Mouse (Mus musculus) cerebellum, postnatal 36 days (tissue): ENCODE results near the gene C1rl.
A peak's percentile ranks its signal among the peaks of the same experiment; 100 is the strongest.
"Not testable (repeated sequence)": the region's sequence is repeated elsewhere in the genome, so short reads cannot be mapped to it uniquely, and the experiment has no call there.

Source experiments
- DNase-seq, 2 experiments: peaks; one replicate each; pipeline ENCODE4 v3.0.0; 2021 to 2022; ENCODE audit warnings: mixed read lengths in 2 of 2

The C1rl gene

DNA sequence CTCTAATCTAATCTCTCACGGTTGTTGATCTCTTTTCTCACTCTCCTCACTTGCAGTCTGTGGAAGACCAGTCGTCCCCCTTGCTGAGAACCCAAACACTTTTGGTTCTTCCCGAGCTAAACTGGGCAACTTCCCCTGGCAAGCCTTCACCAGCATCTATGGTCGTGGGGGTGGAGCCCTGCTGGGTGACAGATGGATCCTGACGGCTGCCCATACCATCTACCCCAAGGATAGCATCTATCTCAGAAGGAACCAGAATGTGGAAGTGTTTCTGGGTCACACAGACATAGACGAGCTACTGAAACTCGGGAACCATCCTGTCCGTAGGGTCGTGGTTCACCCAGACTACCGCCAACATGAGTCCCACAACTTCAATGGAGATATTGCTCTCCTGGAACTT, 15.4 kb downstream of the C1rl start:
- DNase-seq, result peak; percentile 72

DNA sequence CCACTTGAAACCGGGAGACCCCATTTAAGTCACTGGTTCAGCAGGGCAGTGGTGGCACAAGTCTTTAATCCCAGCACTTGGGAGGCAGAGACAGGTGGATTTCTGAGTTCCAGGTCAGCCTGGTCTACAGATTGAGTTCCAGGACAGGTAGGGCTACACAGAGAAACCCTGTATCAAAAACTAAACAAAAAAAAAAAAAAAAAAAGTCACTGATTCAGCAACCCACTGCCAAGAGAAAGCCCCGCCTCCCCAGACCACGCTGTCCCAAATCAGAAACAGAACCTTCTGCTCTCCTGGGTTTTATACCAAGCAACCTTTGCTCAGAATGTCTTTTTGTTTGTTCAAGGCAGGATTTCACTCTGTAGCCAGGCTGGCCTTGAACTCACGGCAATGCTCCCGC, 16.3 kb downstream of the C1rl start:
- DNase-seq, result not testable (repeated sequence)

GRCm38 (mm10) chr6:124511936-124512335, 19.0 kb downstream of the C1rl start:
- DNase-seq, result no peak

DNA sequence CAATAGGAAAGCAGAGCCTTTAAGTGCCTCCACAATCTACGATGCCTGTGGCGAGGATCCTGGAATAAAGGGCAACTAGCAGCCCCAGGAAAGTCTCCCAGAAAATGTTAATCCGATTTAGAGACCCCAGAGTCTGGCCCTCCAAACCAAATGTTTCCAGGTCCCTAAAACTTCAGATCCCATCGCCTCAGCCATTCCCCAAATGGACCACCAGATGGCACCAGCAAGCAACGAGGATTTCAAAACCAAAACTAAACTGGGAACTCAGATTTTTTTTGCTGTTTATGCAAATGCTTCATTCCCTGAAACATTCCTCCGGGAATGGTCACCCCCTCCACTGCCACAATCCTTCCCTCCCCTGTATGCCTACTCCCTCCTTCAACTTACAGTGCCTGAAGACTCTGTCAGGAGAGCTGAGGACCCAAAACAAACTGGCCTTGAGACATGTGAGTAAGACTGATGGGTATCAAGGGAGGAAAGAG, 19.5 kb downstream of the C1rl start, which contains the start of gene C1ra:
Gene C1ra, plus strand, starts transcription at position 51 of the 482 bp plus-strand sequence.
- peak; percentile 42 to 67 for DNase-seq

- not testable (repeated sequence) for DNase-seq
These were observed 24.8 kb downstream of the C1rl start for GRCm38 (mm10) chr6:124517733-124518132.

- peak in 1 of 2 experiments; percentile 21 for DNase-seq
These were observed 29.2 kb downstream of the C1rl start for GRCm38 (mm10) chr6:124522082-124522481.

DNA sequence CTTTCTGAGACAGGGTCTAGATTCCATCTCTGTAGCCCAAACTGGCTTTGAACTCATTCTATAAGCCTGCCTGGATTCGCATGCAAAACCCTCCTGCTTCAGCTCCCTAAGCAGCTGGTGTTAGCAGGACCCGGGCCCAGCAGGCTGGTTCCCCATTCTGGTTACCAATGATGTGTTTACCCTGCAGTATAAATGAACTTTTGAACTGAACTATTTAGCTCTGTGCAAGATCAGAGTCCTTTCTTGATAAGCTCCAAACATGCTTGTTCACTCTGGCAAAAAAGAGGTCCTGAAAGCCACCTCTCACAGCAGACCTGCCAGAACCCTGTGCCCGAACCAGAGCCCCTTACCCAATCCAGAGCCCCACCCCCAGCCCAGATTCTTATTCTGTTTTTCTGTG, 35.0 kb downstream of the C1rl start:
- no peak for DNase-seq

GRCm38 (mm10) chr6:124531077-124531476, 38.2 kb downstream of the C1rl start:
- no peak for DNase-seq

DNA sequence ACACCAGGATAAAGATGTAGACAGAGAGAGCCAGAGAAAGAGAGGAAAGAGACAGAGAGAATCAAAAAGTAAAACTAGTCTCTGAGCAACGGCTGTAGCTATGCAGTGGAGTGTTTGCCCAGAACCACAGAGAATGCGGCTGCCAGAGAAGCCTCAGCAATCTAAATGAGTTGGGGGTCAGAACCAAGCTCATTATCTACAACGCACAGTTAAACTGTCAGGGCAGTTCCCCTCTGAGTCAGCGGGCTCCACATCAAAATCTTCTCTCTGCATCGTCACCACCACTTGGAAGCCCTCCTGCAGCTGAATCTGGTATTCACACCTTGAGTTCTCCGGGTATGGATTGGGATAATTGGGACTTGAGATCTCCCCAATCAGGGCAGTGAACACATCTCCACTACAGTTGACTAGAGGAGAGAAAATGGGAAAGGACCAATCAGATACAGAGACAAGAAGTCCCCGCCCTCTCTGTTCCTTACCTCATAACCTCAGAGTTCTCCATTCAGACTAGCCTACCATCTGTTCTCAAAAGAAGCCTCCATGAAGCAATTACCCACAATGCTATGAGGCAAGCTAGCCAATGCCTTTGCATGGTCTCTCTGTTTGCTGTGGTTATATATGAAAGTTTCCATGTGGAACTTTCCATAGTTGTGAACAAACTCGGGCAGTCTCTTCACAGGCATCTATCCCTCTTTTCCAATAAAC, 43.4 kb downstream of the C1rl start:
- not testable (repeated sequence) for DNase-seq

- not testable (repeated sequence) for DNase-seq
These were observed 48.3 kb downstream of the C1rl start for GRCm38 (mm10) chr6:124541176-124541575.

GRCm38 (mm10) chr6:124542284-124542683, 49.4 kb downstream of the C1rl start, which contains the start of gene C1s1:
C1s1 (minus strand) TSS chr6:124542359.
- peak; percentile 34 to 53 for DNase-seq

DNA sequence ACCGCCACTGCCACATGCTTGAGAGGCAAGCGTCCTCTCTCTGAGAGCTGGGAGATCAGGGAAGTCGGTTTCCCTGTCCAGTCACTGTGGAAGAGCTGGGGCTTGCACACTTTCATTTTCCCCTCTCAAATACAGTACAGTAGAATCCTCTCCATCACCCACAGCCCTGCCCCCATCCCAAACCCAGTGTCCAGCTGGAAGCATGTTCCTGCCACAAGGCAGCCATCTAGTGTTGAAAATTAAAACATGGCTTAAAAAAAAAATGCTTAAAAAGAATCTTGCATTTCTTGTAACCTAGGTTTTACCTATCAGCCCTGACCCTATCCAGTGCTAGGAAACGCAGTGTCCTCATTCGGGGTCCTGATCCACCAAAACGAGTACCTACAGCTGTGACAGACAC, 51.6 kb downstream of the C1rl start:
- DNase-seq, result peak in 1 of 2 experiments; percentile 4

GRCm38 (mm10) chr6:124545425-124545824, 52.5 kb downstream of the C1rl start:
- no peak for DNase-seq

DNA sequence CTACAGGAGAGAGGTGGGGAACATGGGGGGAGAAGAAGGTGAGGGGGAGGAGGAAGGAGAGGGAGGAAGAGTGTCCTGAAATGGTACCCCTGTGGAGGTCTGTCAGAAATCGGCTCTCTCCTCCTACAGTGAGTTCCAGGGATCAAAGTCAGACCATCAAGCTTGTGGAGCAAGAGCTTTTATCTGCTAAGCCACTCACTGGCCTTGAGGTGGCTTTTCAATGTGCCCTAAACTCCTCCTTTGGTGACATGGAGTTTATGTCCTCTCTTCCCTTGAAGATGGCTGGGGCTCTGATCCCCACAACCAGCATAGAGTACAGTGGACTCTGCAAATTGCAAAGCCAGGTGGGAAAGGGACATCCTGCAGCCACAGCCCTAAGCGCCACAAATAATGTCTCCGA, 55.1 kb downstream of the C1rl start:
- DNase-seq, result not testable (repeated sequence)

DNA sequence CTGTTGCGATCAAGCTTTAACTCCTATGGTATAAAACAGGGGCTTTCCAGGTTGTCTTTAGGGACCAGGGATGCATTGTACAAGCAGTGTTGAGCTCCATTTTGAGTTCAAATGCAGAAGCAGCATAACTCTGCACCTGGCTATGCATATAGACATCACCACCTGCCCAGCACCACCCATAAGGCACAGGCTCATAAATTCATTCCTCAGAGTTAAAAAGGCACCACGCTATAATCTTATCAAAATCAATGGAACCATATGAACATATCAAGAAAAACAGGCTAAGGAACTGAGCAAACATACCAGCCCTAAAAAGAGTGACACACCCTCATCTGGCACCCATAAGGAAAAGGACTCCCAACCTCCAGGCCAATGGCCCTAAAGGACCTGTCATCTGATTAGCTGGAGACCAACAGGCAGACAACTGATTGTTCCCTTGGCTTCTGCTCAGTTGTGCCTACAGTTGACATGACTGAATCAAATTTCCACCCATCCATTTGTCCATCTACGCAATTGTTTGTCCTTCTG, 56.2 kb downstream of the C1rl start:
- DNase-seq, result no peak

- DNase-seq, result no peak
These were observed 59.9 kb downstream of the C1rl start for GRCm38 (mm10) chr6:124552766-124553165.

- DNase-seq, result not testable (repeated sequence)
These were observed 63.0 kb downstream of the C1rl start for GRCm38 (mm10) chr6:124555956-124556355.
